Comparison of ENCODE assay signal across 8 mouse cellular contexts in the genomic region with DNA sequence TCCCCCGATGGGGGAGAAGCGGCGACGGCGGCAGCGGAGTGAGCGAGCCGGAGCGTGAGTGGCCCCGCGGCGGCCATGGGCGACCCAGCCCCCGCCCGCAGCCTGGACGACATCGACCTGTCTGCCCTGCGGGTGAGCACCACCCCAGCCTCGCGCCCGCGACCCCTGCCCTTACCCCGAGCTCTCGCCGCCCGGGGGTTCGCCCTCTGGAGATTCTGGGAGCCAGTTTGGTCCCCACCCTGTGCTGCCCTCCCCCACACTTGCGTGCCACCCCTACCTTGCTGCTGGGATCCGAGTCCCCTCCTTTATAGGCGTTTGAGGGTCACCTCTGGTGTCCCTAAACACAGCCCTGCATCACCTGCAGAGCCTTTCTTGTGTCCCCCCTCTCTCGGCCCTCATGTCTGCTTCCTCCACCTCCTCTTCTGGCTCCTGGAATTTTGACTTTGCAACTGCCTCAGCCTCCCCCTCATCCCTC. TPM values are rescaled to one million over a fixed set of nuclear protein-coding genes. Genes with fewer than 3 reads are reported as not detected.
DNase-seq lines count a peak whose midpoint lies in the region; ATAC-seq and TF ChIP-seq lines count a peak whose summit lies in the region.

No protein-coding gene starts in this region.

- H3K4me1 ChIP-seq in testis, adult 2 months (ENCODE audit: control insufficient read depth, insufficient read depth, low read length): peaks cover 16% of the 10 kb centered on the region
- H3K4me1 ChIP-seq in liver, embryonic 12.5 days: peaks cover 56% of the 10 kb centered on the region
- H3K4me1 ChIP-seq in stomach, postnatal 0 days (replicated peaks; ENCODE audit: control insufficient read depth, insufficient read depth): 0 out of 2 replicates have a peak, but pooled peaks cover 3% of the 10 kb centered on the region

- H3K4me2 ChIP-seq in liver, embryonic 12.5 days: peak overlapping the region; percentile 99
- H3K4me2 ChIP-seq in stomach, postnatal 0 days (replicated peaks; ENCODE audit: low read depth): peak overlapping the region; percentile 95

- TF ChIP-seq POLR2A in testis, adult 2 months (IDR thresholded peaks at IDR 0.05; ENCODE audit: control insufficient read depth, low read depth, low read length): no peak

- TF ChIP-seq EP300 in stomach, postnatal 0 days (optimal IDR thresholded peaks at IDR 0.05): no peak

- peak; percentile 28; the same call in 1 of the 2 replicates for ATAC-seq in liver, embryonic 12.5 days
- peak; percentile 8; the same call in 1 of the 2 replicates for ATAC-seq in stomach, postnatal 0 days (ENCODE audit: low FRiP score, low TSS enrichment)

- WGBS in liver, embryonic 12.5 days (ENCODE audit: insufficient replicate concordance): under 1% methylated on average over 31 of the region's 31 CpGs
- 0% methylated on average over 14 of the region's 31 CpGs for WGBS in stomach, postnatal 0 days

- peak overlapping the region; percentile 40 for H3K27ac ChIP-seq in testis, adult 2 months (ENCODE audit: control insufficient read depth, insufficient read depth, low read depth, low read length)
- peak overlapping the region; percentile 73 for H3K27ac ChIP-seq in liver, embryonic 12.5 days
- H3K27ac ChIP-seq in stomach, postnatal 0 days (replicated peaks): peak overlapping the region; percentile 90

- TF ChIP-seq CTCF in testis, adult 2 months (IDR thresholded peaks at IDR 0.05; ENCODE audit: control insufficient read depth, insufficient read depth, insufficient replicate concordance, low read depth, low read length): no peak
- no peak for TF ChIP-seq CTCF in stomach, postnatal 0 days (IDR thresholded peaks at IDR 0.05; ENCODE audit: low read depth)

- H3K4me3 ChIP-seq in testis, adult 2 months (ENCODE audit: control insufficient read depth, low read depth, low read length): peak overlapping the region; percentile 94
- peak overlapping the region; percentile 68 for H3K4me3 ChIP-seq in liver, embryonic 12.5 days
- peak overlapping the region; percentile 85 for H3K4me3 ChIP-seq in stomach, postnatal 0 days (ENCODE audit: low read depth, low read length)

- no peaks in the 10 kb centered on the region for H3K36me3 ChIP-seq in testis, adult 2 months (ENCODE audit: control insufficient read depth, insufficient read depth, low read length)
- peaks cover 9% of the 10 kb centered on the region for H3K36me3 ChIP-seq in liver, embryonic 12.5 days
- no peaks in the 10 kb centered on the region for H3K36me3 ChIP-seq in stomach, postnatal 0 days (ENCODE audit: control insufficient read depth, insufficient read depth, low read length)

- peak overlapping the region; percentile 85 for H3K9ac ChIP-seq in liver, embryonic 12.5 days
- peak overlapping the region; percentile 85 for H3K9ac ChIP-seq in stomach, postnatal 0 days (ENCODE audit: low read length)

- no peaks in the 10 kb centered on the region for H3K9me3 ChIP-seq in liver, embryonic 12.5 days (replicated peaks)
- no peaks in the 10 kb centered on the region for H3K9me3 ChIP-seq in stomach, postnatal 0 days (ENCODE audit: control insufficient read depth, low read length)

- peak; percentile 36 for DNase-seq in embryo, embryonic 11 days
- DNase-seq in embryo, embryonic 10 days (ENCODE audit: low spot score): no peak
- DNase-seq in testis, postnatal 10 days (ENCODE audit: low spot score): no peak
- DNase-seq in stomach, postnatal 0 days (ENCODE audit: low spot score): peak; percentile 34
- DNase-seq in spleen, postnatal 10 days (ENCODE audit: low spot score in 2 of 2): no peak
- no peak for DNase-seq in layer of hippocampus, postnatal 10 days (ENCODE audit: low spot score in 2 of 2)

- no peaks in the 10 kb centered on the region for H3K27me3 ChIP-seq in testis, adult 2 months (ENCODE audit: control insufficient read depth, insufficient read depth, low read length)
- H3K27me3 ChIP-seq in liver, embryonic 12.5 days (replicated peaks): no peaks in the 10 kb centered on the region
- H3K27me3 ChIP-seq in stomach, postnatal 0 days (ENCODE audit: control insufficient read depth, insufficient read depth, low read length): no peaks in the 10 kb centered on the region

RNA-seq across cellular contexts. Expression of a gene that starts 0.4 kb away (rescaled TPM):
- polyA plus RNA-seq in testis, adult 2 months (2012; rRNA removed): 18.4 and 23.0 TPM in 2 replicates
- 8.3 and 8.7 TPM in 2 replicates for polyA plus RNA-seq in liver, embryonic 12.5 days (2016; fragmentation: Nextera tagmentation; extraction: Ambion mirVana)
- polyA plus RNA-seq in stomach, postnatal 0 days (2015; fragmentation: Nextera tagmentation; extraction: Ambion mirVana): 8.5 and 10.2 TPM in 2 replicates
- total RNA-seq in layer of hippocampus, postnatal 10 days (2021): 100 to 1,000 TPM; 208 to 249 TPM

RNA-seq across cellular contexts. Expression of a gene that starts 23.2 kb away (rescaled TPM):
- polyA plus RNA-seq in testis, adult 2 months (2012; rRNA removed): 1.2 and 2.0 TPM in 2 replicates
- polyA plus RNA-seq in liver, embryonic 12.5 days (2016; fragmentation: Nextera tagmentation; extraction: Ambion mirVana): 2.0 and 2.6 TPM in 2 replicates
- polyA plus RNA-seq in stomach, postnatal 0 days (2015; fragmentation: Nextera tagmentation; extraction: Ambion mirVana): 16.2 and 17.7 TPM in 2 replicates
- total RNA-seq in layer of hippocampus, postnatal 10 days (2021): 10 to 100 TPM; 25.0 to 25.6 TPM

RNA-seq across cellular contexts. Expression of a gene that starts 30.3 kb away (rescaled TPM):
- polyA plus RNA-seq in testis, adult 2 months (2012; rRNA removed): not detected in 2 replicates
- polyA plus RNA-seq in liver, embryonic 12.5 days (2016; fragmentation: Nextera tagmentation; extraction: Ambion mirVana): not detected in 2 replicates
- polyA plus RNA-seq in stomach, postnatal 0 days (2015; fragmentation: Nextera tagmentation; extraction: Ambion mirVana): not detected in 2 replicates
- not detected for total RNA-seq in layer of hippocampus, postnatal 10 days (2021)

RNA-seq across cellular contexts. Expression of a gene that starts 37.9 kb away (rescaled TPM):
- 385 and 389 TPM in 2 replicates for polyA plus RNA-seq in testis, adult 2 months (2012; rRNA removed)
- polyA plus RNA-seq in liver, embryonic 12.5 days (2016; fragmentation: Nextera tagmentation; extraction: Ambion mirVana): 415 and 437 TPM in 2 replicates
- 516 and 537 TPM in 2 replicates for polyA plus RNA-seq in stomach, postnatal 0 days (2015; fragmentation: Nextera tagmentation; extraction: Ambion mirVana)
- total RNA-seq in layer of hippocampus, postnatal 10 days (2021): 100 to 1,000 TPM; 221 to 229 TPM

RNA-seq across cellular contexts. Expression of a gene that starts 44.0 kb away (rescaled TPM):
- not detected in 2 replicates for polyA plus RNA-seq in testis, adult 2 months (2012; rRNA removed)
- 15.3 and 17.5 TPM in 2 replicates for polyA plus RNA-seq in liver, embryonic 12.5 days (2016; fragmentation: Nextera tagmentation; extraction: Ambion mirVana)
- polyA plus RNA-seq in stomach, postnatal 0 days (2015; fragmentation: Nextera tagmentation; extraction: Ambion mirVana): 0.32 and 0.40 TPM in 2 replicates
- not detected for total RNA-seq in layer of hippocampus, postnatal 10 days (2021)

Comparison
In these comparisons a context has a peak if more than half of its experiments do, and no peak if none do; other contexts are left out.
1. DNase-seq: peak in embryo, embryonic 11 days (single experiment) and stomach, postnatal 0 days (single experiment); none in embryo, embryonic 10 days (single experiment), testis, postnatal 10 days (single experiment), spleen, postnatal 10 days (0 of 2) and layer of hippocampus, postnatal 10 days (0 of 2).
2. H3K27ac ChIP-seq: peak in every context shown above with its lines; median percentile 90 in stomach, postnatal 0 days; 73 in liver, embryonic 12.5 days; 40 in testis, adult 2 months.
3. Peak in every context shown above with its lines, with median percentiles within 50 percentile points of each other: H3K4me3 ChIP-seq.